Mouse (Mus musculus) G1E (cell line): ENCODE results near the gene Qser1.

ENCODE experiments used
- CTCF ChIP-seq: IDR thresholded peaks from 2 replicates; pipeline ENCODE4 v1.5.1; 2012; ENCODE audit warnings: low read depth, low read length, inconsistent platforms, mixed read lengths
- GATA2 ChIP-seq: IDR thresholded peaks from 2 replicates; pipeline ENCODE4 v1.6.1; 2012; ENCODE audit warnings: low read depth, low read length, inconsistent platforms, borderline replicate concordance
- POLR2AphosphoS5 ChIP-seq: IDR thresholded peaks from 2 replicates; pipeline ENCODE4 v1.6.1; 2012; ENCODE audit warnings: low read depth, low read length, inconsistent platforms; ENCODE audit not compliant: insufficient replicate concordance

- no peak for TF ChIP-seq GATA2
- no peak for TF ChIP-seq CTCF
- no peak for TF ChIP-seq POLR2AphosphoS5
Observed at GRCm38 (mm10) chr2:104741015-104741758, 75.4 kb downstream of the Qser1 start.
